Mouse (Mus musculus) neutrophil, adult 5-6 weeks (primary cell): ENCODE results near the gene Fbxl2. TPM values are rescaled to one million over a fixed set of nuclear protein-coding genes. Genes with fewer than 3 reads are reported as not detected.

ENCODE experiments used
- ATAC-seq: fragments of 151-379, 151-347 bp; 2 replicates; pipeline ENCODE4 v1.8.0; 2017; ENCODE audit warnings: mild to moderate bottlenecking, moderate TSS enrichment; ENCODE audit not compliant: insufficient number of reproducible peaks, poor library complexity, low FRiP score, severe bottlenecking; ENCODE audit errors: extremely low read depth
- total RNA-seq: library from RNA; stranded (forward); fragments of 200-1000 nt; gene quantifications from 2 replicates; pipeline ENCODE4 v1.2.3, GENCODE M21; 2017

Fbxl2 gene
- total RNA-seq, 1 experiment from 2014 or later = 1.2 TPM

GRCm38 (mm10) chr9:113977225-113977840 is 68.7 kb downstream of the Fbxl2 start:
- no peak for ATAC-seq

DNA sequence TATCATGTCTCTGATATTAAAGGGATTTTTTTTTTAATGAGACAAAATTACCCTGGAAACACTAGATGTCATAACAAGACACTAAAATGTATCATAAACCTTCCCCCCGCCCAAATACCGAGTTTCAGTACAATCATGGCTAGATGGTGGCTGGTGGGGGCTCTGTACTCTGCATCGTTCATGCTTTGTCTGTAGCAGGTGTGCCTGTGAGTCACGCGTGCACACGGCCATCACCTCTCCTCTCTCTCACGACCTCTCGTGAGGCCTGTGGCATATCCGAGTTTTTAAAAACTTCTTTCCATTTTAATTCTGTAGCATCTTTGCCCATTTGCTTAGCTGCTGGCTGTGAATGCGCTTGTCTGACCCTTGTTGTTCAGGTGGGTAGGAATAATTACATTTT is 69.7 kb downstream of the Fbxl2 start:
- no peak for ATAC-seq

DNA sequence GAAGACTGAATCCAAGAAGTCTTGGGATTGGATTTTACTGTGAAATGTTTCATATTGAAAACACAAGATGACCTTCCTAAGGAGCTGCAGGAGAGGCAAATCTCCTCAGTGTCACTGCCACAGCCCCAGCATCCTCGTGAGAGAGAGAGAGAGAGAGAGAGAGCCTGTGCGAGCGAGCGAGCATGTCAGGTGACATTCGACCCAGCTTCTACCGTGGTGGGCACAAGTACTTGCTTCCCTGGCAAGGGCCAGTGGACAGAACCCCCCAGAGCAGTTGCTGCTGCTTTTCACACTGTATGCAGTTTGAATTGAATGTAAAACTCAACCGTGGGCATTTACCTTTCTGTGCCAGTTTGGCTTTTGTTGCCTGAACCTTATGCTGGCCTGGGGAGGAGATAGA is 70.5 kb downstream of the Fbxl2 start:
- no peak for ATAC-seq

DNA sequence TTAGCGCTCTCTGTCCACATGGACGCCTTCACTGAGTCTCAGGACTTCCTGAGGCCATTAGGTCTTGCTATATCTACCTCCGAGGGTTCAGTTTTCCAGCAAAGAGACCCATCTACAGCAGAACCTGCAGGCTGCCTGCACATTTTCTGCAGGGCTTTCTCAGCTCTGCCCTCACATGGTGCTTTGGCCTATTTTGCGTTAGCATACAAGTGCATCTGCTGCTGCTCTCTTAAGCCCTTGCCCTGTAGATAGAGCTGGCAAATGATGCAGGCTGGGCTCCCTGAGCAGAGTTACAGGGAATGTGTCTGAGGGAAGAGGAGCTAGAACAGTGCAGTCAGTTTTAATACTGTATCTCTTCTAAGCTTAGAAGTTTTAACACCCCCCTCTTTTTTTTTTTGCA is 71.0 kb downstream of the Fbxl2 start:
- no peak for ATAC-seq

- no peak for ATAC-seq
Measured at GRCm38 (mm10) chr9:113973857-113974256, 72.1 kb downstream of the Fbxl2 start.

GRCm38 (mm10) chr9:113971615-113972014 is 74.4 kb downstream of the Fbxl2 start:
- no peak for ATAC-seq

GRCm38 (mm10) chr9:113970041-113970440 is 76.0 kb downstream of the Fbxl2 start:
- ATAC-seq = no peak

GRCm38 (mm10) chr9:113969399-113969798 is 76.6 kb downstream of the Fbxl2 start:
- ATAC-seq = no peak

GRCm38 (mm10) chr9:113968967-113969366 is 77.0 kb downstream of the Fbxl2 start:
- ATAC-seq = no peak

DNA sequence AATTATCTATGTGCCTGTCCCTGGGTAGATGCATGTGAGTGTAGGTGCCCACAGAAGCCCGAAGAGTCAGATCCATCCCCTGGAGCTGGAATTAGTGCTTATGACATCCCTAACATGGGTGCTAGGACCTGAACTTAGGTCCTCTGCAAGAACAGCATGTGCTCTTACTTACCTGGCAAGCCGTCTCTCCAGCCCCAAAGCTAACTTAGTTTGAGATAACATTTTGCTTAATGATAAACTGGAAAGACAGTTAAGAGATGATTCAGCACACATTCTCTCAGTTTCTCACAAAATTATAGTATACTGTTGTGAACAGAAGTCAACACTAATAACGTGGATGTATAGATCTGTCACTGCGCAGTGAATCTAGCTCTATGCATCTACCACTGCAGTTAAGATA is 79.2 kb downstream of the Fbxl2 start:
- ATAC-seq = no peak

DNA sequence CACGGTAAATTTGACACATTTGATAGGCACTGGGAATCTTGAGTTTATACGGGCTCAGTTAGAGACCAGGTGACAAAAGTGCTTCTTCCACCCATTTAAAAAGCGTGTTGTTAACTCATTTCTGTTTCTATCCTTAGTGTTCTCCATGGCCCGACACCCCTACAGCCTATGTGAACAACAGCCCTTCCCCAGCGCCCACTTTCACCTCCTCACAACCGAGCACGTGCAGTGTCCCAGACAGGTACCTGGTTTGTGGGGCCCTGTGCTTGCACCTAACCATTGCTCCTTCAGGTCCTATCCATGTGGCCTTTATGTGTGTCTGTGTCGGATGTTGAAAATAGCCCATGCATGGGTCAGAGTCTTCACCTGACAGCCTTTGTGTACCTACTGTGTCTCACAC is 81.6 kb downstream of the Fbxl2 start:
- no peak for ATAC-seq

DNA sequence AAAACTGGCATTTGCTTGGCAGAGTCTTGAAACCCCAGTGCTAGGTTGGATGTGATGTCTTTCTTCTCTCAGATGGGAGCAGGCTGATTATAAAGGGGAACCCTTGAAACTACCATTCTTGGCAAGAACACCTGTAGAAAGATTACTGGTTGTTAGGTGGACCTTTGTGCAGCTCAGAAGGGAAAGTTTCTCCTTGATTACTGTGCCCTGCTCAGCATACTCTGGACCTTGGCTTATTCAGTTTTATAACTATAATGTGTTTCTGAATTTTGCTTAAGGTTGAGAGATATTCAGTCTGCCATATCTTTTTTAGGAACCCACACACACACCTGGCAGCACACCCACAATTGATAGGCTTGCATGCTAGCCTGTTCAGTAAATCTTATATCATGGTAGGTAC is 82.3 kb downstream of the Fbxl2 start:
- no peak for ATAC-seq

DNA sequence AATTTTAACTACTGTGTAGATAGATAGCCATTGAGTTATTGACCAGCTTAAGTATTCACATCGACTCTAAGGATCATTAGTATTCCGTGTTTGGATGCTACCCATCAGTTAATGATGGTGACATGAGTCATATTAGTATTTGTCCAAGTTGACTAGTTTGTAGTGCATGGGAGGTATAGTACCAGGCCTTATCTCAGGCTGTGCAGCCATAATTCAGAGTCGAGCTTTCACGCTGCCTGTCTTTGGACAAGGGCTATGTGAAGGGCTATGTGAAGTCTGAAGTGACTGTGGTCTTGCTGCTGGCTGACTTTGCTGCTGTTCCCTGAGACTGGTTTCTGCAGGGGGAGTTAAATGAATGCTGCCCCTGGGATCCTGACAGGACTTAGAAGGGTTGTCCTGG is 88.2 kb downstream of the Fbxl2 start:
- ATAC-seq = no peak

DNA sequence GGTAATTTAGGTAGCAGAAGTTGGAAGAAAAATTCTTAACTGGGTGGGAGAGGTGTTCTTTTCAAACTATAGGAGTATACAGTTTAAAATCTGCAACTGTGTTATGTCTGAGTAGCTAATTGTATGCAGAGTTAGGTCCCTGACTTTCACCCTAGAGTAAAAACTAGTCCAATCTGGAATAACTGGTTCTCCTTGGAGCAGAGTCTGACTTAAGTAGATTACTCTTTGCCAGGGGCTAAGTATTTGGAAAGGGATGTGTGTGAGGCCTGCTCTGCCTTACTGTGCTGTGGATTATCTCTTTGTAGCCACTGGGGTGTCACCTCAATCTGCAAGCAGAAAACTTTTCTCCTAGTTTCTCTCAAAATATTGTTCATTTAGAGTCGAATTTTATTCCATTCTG is 98.8 kb downstream of the Fbxl2 start:
- ATAC-seq = no peak

DNA sequence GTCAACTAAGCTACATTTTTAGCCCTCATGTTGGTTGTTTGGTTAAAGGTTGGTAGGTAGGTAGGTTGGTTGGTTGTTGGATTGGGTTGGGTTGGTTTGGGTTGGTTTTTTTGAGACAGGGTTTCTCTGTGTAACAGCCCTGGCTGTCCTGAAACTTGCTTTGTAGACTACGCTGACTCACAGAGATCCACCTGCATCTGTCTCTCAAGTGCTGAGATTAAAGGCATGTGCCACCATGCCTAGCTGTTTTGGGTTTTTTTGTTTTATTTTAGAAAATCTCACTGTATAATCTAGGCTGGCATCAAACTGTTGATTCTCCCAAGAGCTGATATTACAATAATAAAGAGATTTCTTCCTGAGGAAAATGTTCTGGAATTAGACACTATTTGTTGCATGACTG is 102.6 kb downstream of the Fbxl2 start:
- no peak for ATAC-seq

GRCm38 (mm10) chr9:113941103-113941805 is 104.7 kb downstream of the Fbxl2 start:
- peak; percentile 86; the same call in 1 of the 2 replicates for ATAC-seq

DNA sequence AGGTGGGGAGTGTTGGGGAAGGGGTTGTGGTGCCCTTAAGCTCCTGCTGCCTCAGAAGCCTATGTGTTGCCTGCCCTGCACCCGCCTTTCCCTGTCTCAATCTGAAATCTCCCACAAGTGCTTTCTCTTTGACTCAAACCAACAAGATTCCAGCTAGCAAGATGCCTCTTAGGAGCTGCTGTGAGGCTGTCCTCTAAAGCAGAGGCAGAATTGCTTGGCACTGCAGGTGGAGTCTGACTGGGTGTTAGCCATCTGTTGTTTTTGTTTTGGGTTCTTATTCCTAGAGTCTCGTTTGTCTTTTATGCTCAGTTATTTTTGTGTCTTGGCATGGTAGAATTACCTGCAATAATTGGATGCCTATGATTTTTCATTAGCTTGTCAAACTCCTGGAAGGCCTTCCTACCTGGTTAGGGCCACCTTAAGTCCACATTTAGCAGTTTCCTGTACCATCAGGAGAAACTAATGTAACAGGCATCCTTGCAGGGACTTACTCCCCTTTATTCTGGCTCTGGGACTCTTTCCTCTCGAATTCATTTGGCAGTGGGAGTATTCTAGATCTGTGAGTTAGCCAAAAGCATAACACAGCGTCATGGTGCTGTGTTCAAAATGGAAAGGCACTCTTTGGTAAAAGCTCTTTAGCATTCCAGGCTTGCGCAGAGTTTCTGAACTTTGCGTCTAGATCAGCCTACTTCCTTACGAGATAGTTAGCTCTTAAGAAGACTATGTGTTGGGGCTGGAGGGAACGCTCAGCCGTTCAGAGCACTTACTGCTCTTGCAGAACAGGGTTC is 106.7 kb downstream of the Fbxl2 start:
- no peak for ATAC-seq

GRCm38 (mm10) chr9:113935638-113936037 is 110.4 kb downstream of the Fbxl2 start:
- ATAC-seq = no peak

- no peak for ATAC-seq
Measured at GRCm38 (mm10) chr9:113932501-113932900, 113.5 kb downstream of the Fbxl2 start.

- no peak for ATAC-seq
Measured at GRCm38 (mm10) chr9:113932100-113932470, 113.9 kb downstream of the Fbxl2 start.
